Mouse (Mus musculus): ENCODE data around the gene Fgfr2.

Fgfr2 gene

GRCm38 (mm10) chr7:130251936-130252523 is 2871.1 kb downstream of the Fgfr2 start:
- no peak for DNase-seq (ENCODE audit: extremely low spot score, low read depth, low spot score)

GRCm38 (mm10) chr7:130250994-130251393 is 2872.2 kb downstream of the Fgfr2 start:
- DNase-seq (ENCODE audit: extremely low spot score, low read depth, low spot score), result no peak

GRCm38 (mm10) chr7:130248403-130248802 is 2874.7 kb downstream of the Fgfr2 start:
- DNase-seq (ENCODE audit: extremely low spot score, low read depth, low spot score), result no peak

GRCm38 (mm10) chr7:130247831-130248230 is 2875.3 kb downstream of the Fgfr2 start:
- DNase-seq (ENCODE audit: extremely low spot score, low read depth, low spot score), result no peak

GRCm38 (mm10) chr7:130246483-130246882 is 2876.7 kb downstream of the Fgfr2 start:
- DNase-seq (ENCODE audit: extremely low spot score, low read depth, low spot score), result no peak

GRCm38 (mm10) chr7:130244545-130244944 is 2878.6 kb downstream of the Fgfr2 start:
- no peak for DNase-seq (ENCODE audit: extremely low spot score, low read depth, low spot score)

- DNase-seq (ENCODE audit: extremely low spot score, low read depth, low spot score), result no peak
Measured at GRCm38 (mm10) chr7:130243811-130244210, 2879.3 kb downstream of the Fgfr2 start.

GRCm38 (mm10) chr7:130240191-130240590 is 2883.0 kb downstream of the Fgfr2 start:
- no peak for DNase-seq (ENCODE audit: extremely low spot score, low read depth, low spot score)

GRCm38 (mm10) chr7:130237244-130237643 is 2885.9 kb downstream of the Fgfr2 start:
- DNase-seq (ENCODE audit: extremely low spot score, low read depth, low spot score), result no peak

- no peak for DNase-seq (ENCODE audit: extremely low spot score, low read depth, low spot score)
Measured at GRCm38 (mm10) chr7:130233777-130234176, 2889.4 kb downstream of the Fgfr2 start.

GRCm38 (mm10) chr7:130230034-130230433 is 2893.1 kb downstream of the Fgfr2 start:
- no peak for DNase-seq (ENCODE audit: extremely low spot score, low read depth, low spot score)

- DNase-seq (ENCODE audit: extremely low spot score, low read depth, low spot score), result no peak
Measured at GRCm38 (mm10) chr7:130225227-130225626, 2897.9 kb downstream of the Fgfr2 start.

GRCm38 (mm10) chr7:130222633-130223354 is 2900.4 kb downstream of the Fgfr2 start:
- no peak for DNase-seq (ENCODE audit: extremely low spot score, low read depth, low spot score)

GRCm38 (mm10) chr7:130221661-130222387 is 2901.3 kb downstream of the Fgfr2 start:
- no peak for DNase-seq (ENCODE audit: extremely low spot score, low read depth, low spot score)

GRCm38 (mm10) chr7:130220627-130221026 is 2902.5 kb downstream of the Fgfr2 start:
- DNase-seq (ENCODE audit: extremely low spot score, low read depth, low spot score), result no peak

GRCm38 (mm10) chr7:130219844-130220243 is 2903.3 kb downstream of the Fgfr2 start:
- DNase-seq (ENCODE audit: extremely low spot score, low read depth, low spot score), result no peak

- DNase-seq (ENCODE audit: extremely low spot score, low read depth, low spot score), result no peak
Measured at GRCm38 (mm10) chr7:130216272-130216671, 2906.9 kb downstream of the Fgfr2 start.

GRCm38 (mm10) chr7:130215348-130216252 is 2907.6 kb downstream of the Fgfr2 start:
- no peak for DNase-seq (ENCODE audit: extremely low spot score, low read depth, low spot score)

GRCm38 (mm10) chr7:130213156-130213555 is 2910.0 kb downstream of the Fgfr2 start:
- DNase-seq (ENCODE audit: extremely low spot score, low read depth, low spot score), result no peak

GRCm38 (mm10) chr7:130211411-130211810 is 2911.7 kb downstream of the Fgfr2 start:
- DNase-seq (ENCODE audit: extremely low spot score, low read depth, low spot score), result no peak

GRCm38 (mm10) chr7:130208601-130209000 is 2914.5 kb downstream of the Fgfr2 start:
- DNase-seq (ENCODE audit: extremely low spot score, low read depth, low spot score), result no peak
